Mouse (Mus musculus): Measurements from ENCODE around the gene Tigar.

Tigar gene

DNA sequence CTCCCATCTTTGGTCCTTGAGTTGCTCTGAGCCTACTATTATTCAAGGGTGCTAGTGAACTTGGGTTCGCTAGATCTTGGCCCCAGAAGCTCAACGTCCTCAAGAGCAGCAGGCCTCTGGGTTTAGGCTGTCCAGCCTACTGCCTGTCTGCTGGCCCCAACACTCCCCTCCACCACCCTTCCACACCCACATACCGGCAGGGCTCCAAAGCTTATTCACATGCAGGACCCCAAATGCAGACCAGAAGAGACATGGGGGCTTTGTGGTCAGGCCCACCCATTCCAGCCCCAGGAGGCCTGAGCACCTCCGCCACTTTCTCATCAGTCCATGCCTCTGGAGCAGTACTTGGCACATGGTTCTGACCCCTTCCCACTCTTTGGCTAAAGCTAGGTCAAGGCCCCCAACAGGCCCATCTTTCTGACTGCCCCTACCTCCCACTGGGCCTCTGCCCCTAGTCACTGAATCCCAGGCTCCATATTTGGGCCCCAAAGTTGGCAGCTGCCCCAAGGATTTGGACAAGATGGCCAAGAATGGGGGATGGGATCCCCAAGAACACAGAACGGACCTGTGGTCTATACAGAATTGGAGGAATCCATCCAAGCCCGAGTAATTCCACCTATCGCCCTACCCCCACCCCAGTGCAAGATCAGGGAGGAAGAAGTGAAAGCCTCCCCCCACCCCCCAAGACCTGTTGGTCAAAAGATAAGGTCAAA is 34.4 kb upstream of the Tigar start:
- in situ Hi-C loops (cut with MboI, MseI): no loop called here

DNA sequence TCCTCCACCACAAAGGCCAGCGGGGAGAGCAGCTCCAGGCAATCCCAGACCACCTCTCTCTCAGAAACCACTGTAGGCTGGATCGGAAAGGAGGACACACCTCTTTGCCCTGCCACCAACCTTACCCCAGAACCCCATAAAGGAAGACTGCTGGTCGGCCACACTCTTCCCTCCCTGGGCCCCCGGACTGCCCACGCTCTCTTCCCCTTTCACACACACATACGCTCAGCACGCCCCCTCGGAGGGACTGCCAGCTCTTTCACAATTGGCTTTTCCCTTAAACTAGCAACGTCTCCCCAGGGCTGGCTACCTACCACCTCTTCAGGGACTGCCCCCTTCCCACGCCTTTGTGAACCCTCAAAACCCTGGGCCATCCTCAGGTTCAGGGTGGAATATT is 33.8 kb upstream of the Tigar start:
- in situ Hi-C loops (cut with MboI, MseI): no loop called here

DNA sequence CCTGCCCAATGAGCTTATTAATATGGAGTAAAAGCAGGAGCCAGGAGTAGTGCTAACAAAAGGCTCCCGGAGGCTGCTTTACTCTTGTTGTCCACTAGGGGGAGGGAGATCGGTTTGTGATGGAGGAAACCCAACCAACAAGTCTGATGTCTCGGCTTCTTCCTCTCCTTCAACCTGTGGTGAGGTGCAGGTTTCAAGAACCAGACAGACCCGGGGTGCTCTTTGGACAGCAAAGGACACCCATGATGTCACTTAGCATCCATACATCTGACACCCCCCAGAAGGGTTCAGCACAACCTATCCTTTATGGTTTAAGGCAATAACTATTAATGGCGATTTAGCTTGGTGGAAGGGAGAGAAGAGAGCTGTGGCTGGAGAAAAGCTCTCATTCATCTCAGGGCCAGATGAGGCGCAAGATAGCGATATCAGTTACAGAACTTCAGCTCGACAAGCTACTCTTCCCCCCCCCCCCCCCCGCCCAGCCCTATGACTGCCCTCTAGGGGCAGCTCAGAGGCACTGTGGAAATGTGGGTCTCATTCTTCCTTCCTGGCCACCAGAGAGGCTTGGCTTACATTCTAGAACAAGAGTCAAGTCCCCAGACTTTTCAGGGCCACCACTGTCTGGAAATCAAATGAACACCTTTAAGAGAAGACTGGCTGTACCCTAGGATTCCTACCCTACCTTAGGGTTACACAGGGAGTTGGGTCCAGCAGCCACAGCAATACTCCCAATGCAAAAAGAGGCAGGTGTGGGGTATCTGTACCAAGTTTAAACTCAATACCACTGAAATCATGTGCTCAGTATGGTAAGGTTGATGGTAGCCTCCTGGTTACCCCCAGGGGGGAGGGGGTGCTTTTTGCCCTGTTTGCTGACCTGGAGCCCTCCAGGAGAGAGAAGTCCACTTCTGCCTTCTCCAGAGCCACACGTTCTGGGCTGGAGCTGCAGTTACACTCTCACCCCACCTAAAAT is 33.1 kb upstream of the Tigar start:
- in situ Hi-C loops (cut with MboI, MseI): no loop called here

DNA sequence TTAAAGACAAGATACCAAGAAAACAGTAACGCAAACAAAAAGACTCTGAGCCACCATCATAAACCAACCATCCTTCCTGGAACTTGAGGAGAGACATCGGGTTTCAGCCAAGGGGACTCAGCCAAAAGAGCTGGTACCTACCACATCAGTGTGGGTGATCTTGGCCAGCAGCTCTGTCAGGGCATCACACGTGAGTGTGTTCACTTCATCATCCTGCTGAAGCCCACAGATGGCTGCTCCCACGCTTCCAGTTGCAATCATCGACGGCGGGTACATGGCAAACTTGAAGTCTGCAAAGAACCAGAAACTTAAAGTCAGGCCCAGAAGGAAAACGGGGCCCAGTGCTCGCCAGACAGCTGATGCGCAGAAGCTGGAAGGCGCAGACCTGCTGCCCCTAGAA is 29.6 kb upstream of the Tigar start:
- in situ Hi-C loops (cut with MboI, MseI): loop anchor here (10.0 kb wide), 1 partner anchor 184 kb away; no protein-coding TSS in a partner anchor

DNA sequence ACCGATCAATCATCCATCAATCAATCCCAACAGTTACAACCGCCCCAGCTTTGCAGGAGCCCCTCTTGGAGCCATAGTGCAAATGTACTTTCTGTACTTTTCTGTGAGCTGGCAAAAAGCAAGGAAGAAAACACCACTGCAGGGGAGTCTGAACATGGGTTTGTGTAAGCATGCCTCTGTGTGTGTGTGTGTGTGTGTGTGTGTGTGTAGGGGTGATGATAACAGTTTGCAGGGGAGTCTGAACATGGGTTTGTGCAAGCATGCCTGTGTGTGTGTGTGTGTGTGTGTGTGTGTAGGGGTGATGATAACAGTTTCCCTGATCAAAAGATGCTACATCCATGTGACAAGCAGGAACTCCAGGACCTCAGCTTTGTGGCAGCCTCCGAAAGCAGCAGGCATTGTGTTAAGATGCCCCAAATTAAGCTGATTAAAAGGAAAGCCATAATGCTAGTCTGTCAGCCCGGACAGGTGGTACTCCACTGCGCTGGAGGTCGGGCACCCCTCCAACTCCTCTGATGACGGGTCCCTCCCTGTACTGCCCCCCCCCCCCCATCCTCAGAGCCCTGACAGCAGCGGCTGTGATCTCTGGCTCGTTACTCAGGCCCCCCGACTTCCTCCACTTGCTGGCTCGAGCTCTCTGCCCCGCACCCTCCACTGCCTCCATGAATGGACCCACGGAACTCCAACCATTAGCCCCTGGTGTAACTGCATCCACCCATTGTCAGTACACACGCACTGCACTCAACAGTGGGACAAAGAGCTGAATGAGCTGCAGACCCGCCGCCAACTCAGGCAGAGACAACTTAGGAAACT is 24.3 kb upstream of the Tigar start:
- in situ Hi-C loops (cut with MboI, MseI): loop anchor here (10.0 kb wide), 1 partner anchor 179 kb away; no protein-coding TSS in a partner anchor

DNA sequence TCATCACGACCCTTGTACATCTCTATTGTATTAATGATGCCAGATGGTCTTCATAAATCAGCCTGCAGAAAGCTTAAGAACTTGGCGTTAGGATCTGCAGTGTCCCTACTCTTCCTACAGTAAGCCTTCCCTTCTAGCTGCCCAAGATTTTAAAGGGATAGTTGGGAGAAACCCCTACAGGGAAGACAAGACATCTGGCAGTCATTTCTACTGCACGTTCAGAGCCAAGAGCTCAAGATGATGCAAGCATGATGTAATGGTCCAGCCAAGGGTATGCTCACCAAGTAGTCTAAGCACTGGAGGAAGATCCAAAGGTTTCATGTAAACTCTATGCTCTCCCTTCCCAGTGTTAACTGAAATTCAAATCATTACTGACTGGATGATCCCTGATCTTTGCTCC is 23.4 kb upstream of the Tigar start:
- in situ Hi-C loops (cut with MboI, MseI): loop anchor here (10.0 kb wide), 1 partner anchor 178 kb away; no protein-coding TSS in a partner anchor

DNA sequence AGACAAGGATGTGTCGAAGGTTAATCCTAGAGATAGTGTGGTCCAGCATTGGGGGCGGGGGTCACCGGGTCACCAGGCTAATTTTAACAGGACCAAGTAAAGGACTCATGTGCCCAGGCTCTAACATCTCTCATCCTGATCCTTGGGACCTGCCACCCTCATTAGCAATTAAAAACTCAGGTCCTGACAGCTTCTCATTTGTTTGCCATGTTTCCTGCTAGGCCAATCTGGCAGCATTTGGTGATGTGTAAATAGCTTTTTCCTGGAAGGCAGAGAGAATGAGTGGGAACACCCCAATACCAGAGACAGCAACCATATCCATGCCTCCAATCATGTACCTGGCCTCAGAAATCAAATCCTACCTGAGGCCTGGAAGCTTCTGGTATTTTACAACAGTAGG is 22.6 kb upstream of the Tigar start:
- in situ Hi-C loops (cut with MboI, MseI): loop anchor here (10.0 kb wide), 1 partner anchor 177 kb away; no protein-coding TSS in a partner anchor

DNA sequence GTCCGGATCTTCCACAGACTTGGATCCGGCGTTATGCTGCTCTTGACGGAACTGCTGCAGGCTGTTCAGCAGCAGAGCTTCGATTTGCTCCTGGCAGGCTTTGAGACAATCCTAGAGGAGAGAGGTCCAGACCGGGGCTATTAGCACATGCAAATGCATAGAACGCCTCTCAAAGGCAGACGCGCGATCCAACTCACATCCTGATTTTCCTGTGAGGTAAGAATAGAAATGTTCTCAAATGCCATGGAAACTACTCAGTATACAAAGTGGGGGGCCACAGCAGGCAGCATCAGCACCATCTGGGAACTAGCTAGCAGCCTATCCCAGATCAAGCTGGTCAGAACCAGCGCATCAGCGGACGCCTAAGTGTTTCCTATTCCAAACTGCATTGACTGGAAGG is 21.0 kb upstream of the Tigar start:
- in situ Hi-C loops (cut with MboI, MseI): loop anchor here (10.0 kb wide), 1 partner anchor 176 kb away; no protein-coding TSS in a partner anchor

DNA sequence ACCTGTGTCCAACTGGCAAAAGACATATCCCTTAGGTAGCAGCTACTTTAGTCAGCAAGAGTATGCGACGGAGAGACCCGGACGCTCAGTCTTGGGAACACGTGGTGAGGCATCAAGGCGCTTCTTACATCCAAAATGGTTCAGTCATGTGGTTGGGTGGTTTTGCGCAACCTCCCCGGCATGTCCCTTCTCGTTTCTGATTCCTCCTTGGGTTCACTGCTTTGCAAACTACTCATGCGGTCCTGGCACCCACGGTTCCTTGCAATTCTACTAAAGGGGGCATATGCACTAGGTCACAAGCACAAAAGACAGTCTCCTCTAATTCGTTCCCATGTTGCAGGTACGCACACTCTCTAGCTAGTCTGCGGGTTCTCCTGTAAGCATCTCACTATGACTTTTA is 20.3 kb upstream of the Tigar start:
- in situ Hi-C loops (cut with MboI, MseI): loop anchor here (10.0 kb wide), 1 partner anchor 175 kb away; no protein-coding TSS in a partner anchor

DNA sequence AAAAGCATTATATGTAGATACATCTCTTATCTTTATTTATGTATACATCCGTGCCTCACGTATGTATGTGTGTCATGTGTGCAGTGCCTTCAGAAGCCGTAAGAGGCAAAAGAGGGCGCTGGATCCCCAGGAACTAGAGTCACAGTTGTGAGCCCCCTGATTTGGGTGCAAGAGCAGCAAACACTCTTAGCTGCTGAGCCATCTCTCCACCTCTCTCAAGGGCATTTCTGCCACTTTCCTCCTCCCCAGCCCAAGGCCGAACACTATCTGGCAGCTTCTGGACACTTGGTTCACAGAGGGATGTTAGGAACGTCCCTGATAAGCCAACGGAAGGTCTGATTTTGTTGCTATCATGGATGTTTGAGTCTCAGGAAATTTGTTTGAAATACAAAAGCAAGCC is 14.1 kb upstream of the Tigar start:
- in situ Hi-C loops (cut with MboI, MseI): no loop called here

DNA sequence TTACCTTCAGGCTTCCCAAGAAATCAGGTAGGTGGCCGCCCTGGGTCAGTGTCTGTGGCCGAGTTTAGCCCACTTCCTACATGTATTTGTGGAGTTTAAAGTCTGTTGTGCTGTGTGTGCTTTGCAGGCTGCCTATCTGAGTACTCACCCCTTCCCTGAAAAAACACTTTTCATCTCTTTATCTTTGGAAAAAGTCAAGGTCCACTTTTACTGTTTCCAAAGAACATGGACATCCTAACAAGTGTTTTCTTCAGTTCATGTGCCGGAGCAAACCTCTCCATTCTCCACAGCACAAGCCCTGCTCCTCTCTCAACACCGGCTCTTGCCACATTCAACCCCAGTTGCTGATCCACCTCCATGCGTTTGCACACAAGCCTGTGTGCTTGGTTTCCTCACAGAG is 13.6 kb upstream of the Tigar start:
- in situ Hi-C loops (cut with MboI, MseI): no loop called here

DNA sequence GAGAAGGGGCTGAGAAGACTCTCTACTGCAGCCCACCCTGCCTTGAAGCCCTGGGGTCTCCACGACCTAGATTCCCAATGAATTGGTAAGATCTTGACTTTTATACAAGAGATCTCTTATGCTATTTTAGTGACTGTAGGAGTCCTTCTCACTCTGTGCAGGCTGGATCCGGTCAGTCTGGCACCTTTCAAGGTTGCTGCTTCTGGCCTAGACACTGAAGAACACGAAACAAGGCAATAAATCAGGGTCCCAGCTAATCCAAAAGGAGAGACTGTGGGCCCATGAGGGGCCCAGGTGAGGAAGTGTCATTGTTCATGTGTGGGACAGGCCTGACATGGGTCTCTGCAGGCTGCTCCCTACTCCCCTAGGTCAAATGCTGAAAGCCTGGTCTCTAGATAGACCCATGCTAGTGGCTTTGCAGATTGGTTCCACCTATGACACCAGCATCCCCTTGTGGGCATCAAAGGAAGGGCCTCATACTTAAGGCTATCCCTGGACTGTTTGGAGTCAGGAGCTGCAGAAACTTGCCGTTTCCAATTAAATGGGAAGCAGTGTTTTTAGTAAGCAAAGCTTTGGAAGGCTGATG is 13.0 kb upstream of the Tigar start:
- in situ Hi-C loops (cut with MboI, MseI): no loop called here

DNA sequence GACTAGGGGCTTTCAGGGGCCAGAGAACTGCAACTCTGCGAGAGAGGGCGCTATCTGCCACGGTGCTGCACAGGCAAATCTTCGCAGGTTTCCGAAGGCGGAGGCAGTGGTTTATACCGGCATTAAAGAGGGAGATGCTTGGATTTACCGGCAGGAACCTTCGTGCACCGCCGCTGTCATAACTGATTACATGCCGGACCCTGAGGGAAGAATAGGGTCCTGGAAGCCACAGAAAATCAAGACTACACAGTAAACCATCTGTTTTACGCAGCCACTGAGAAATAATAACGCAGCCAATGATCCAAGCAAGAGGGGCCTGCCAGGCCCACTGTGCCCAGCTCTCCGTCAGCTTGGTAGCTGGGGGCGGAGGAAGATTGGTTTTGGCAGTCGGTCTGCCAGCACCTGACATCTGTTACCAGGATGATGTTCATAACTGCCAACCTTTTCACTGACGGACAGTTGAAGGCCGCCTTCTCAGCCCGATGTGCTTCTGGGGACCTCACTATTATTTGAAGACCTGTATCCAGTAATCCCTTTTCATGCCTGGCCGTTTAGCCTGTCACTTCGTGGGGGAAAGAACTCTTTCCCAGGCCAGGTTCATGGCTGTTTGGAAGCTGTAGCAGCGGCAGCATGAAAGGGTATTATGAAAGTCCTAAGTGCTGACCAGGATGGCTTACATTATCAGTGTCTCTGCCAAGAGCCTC is 5.5 kb upstream of the Tigar start:
- in situ Hi-C loops (cut with MboI, MseI): no loop called here

DNA sequence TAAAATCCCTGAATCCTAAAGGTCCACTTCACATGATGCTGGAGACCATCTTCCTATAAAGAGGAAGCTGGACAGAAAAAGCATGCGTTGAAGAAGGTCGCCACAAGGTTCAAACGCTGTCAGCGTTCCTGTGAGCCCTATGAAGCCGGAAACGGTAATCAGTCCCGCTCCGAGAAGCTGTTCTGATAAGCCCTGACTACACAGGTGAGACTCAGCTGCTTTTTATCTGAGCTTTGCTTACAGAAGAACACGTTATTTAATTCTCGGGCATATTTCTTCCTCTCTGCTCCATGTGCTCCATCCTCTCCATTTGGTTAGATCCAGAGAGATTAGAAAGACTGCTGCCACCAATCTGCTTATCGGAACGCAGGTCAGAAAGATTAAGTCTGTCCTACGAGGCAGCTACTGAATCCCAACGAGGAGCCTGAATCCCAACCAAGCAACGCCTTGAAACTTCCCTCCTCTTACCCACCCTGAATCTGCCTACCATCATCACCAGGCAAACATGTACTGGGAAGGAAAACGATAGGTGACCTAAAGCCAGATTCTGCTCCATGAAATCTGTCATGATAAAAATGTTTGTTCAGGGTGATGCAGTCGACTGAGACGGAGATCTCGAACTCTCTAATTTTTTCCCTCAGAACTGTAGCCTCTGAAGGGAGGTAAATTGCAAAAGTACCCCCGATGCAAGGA is 843 bp downstream of the Tigar start:
- in situ Hi-C loops (cut with MboI, MseI): loop anchor here (10.0 kb wide), 1 partner anchor 164 kb away; no protein-coding TSS in a partner anchor

DNA sequence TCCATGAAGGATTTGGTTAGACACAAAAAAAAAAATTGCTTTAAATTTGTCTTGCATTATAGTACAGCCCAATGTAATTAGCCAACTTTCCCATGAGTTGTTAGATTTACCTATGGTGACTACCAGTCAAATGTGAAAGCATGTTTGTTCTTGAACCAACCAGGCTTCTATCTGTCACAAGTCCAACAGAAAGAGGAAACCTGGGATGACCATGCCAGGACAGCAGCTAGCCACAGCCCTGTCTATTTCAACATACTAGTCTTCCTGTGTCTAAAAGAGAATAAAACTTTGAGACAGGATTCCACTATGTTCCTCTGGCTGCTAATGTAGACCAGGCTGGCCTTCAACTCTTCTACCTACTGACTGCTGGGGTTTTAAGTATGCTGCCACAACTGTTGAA is 1.9 kb downstream of the Tigar start:
- in situ Hi-C loops (cut with MboI, MseI): loop anchor here (10.0 kb wide), 1 partner anchor 163 kb away; no protein-coding TSS in a partner anchor

DNA sequence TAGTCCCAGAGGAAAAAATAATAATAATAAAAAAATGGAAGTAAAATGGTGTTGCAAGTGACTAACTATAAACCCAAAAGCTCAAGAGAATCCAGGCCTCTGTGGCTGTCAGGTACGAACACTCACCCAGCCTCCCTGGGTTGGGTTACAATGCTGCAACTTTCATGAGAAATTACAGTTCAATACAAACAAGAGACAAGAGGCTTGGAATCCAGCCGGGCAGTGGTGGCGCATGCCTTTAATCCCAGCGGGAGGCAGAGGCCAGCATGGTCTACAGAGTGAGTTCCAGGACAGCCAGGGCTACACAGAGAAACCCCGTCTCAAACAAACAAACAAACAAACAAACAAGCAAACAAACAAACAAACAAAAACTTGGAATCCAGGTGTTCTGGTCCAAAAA is 2.6 kb downstream of the Tigar start:
- in situ Hi-C loops (cut with MboI, MseI): loop anchor here (10.0 kb wide), 1 partner anchor 162 kb away; no protein-coding TSS in a partner anchor

DNA sequence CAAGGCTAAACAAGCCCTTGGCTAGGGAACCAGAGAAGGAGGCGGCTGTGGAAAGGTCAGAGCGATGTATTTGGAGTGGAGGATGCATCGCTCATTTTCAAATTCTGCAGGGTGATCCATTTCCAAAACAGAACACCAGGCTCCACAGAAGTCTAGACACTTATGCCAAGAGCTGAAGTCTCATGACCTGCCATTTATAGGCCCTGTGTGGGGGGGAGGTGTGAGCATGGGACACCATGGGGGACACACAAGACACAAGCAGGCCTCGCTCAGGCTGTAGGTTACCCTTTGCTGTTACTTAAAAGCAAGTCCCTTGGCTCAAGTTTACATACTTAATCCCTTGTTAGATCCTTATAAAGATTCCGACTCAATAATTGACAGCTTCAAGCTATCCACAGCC is 3.2 kb downstream of the Tigar start:
- in situ Hi-C loops (cut with MboI, MseI): loop anchor here (10.0 kb wide), 1 partner anchor 161 kb away; no protein-coding TSS in a partner anchor

DNA sequence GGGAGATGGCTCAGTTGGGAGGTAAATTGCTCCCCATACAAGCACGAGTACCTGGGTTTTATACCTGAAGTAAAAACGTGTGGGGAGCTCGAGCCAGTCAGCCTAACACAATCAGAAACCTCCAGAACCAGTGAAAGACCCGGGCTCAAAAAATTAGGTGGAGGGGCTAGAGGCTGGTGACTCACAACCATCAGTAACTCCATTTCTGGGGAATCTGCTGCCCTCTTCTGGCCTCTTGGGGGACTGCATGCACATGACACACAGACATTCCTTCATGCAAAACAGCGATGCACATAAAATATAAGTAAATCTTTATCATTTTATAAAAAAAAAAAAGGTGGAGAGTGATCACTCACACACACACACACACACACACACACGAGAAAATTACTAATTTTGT is 4.2 kb downstream of the Tigar start:
- in situ Hi-C loops (cut with MboI, MseI): loop anchor here (10.0 kb wide), 1 partner anchor 160 kb away; no protein-coding TSS in a partner anchor

DNA sequence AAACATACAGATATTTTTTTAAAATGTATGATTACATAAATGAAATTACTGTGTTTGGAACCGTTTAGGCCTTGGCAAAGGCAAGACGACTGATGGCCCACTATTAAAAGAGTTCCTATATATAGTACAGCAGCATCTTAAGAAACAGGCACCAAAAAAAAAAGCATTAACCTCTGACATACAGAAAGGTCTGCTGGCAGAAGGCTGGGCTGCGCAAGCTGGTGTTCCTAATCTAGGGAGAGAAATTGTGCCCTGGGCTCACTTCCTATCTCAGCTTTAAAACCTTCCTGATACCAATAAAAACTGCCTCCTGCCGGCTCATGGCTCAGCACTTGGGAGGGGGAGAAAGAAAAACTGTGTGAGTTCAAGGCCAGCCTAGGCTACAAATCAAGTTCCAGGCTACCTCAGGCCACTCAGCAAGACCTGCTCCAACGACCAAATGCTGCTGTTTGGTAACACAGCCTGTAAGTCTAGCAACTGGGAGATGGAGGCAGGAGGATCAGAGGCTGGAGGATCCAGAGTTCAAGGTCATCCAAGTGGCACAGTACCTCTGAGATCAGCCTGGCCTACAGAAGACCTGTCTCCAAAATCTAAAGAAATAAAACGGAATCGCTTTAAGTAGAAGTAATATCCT is 4.8 kb downstream of the Tigar start:
- in situ Hi-C loops (cut with MboI, MseI): loop anchor here (10.0 kb wide), 1 partner anchor 160 kb away; no protein-coding TSS in a partner anchor

Data from regulatory T cell (primary cell).